Mouse (Mus musculus) common myeloid progenitor, adult 5-6 weeks (primary cell): ENCODE results near the gene Fbxo36. TPM values are rescaled to one million over a fixed set of nuclear protein-coding genes. Genes with fewer than 3 reads are reported as not detected.

Source experiments
- ATAC-seq: replicated peaks from 2 replicates; pipeline ENCODE4 v1.8.0; 2016; ENCODE audit warnings: low read depth, mild to moderate bottlenecking, moderate TSS enrichment, inconsistent platforms; ENCODE audit not compliant: poor library complexity, severe bottlenecking
- total RNA-seq: library from RNA; stranded (forward); fragments of 200-1000, 187-1606 nt; gene quantifications from 2 replicates; pipeline ENCODE4 v1.2.3, GENCODE M21; 2017

The Fbxo36 gene
- 2.5 and 4.5 TPM in 2 replicates for total RNA-seq

GRCm38 (mm10) chr1:84839309-84840017 lies at the start of gene Fbxo36:
Gene Fbxo36 (plus strand): TSS chr1:84839841.
- peak; percentile 86 for ATAC-seq

GRCm38 (mm10) chr1:84791393-84791792 lies 48.2 kb upstream of the Fbxo36 start:
- ATAC-seq, result no peak

DNA sequence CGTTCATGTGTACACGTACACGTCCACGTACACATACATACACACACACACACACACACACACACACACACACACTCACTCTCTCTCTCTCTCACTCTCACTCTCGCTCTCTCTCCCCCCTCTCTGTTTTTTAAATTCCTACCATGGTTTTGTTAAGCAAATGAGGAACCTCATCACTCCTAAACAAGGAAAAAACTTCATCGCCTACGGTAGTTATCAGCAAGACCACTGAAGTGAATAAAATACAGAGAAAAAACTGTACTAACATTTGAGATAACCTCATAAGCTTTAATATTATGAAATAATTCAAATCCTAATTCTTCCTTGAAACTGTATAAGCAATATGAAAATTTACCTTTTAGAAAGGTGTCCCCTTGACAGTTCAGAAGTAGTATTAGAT lies 44.3 kb upstream of the Fbxo36 start:
- no peak for ATAC-seq

GRCm38 (mm10) chr1:84799166-84799565 lies 40.5 kb upstream of the Fbxo36 start:
- ATAC-seq, result peak; percentile 36; the same call in 1 of the 2 replicates

GRCm38 (mm10) chr1:84803788-84804187 lies 35.9 kb upstream of the Fbxo36 start:
- no peak for ATAC-seq

- ATAC-seq, result no peak
These were observed 22.0 kb upstream of the Fbxo36 start for GRCm38 (mm10) chr1:84817596-84817995.

DNA sequence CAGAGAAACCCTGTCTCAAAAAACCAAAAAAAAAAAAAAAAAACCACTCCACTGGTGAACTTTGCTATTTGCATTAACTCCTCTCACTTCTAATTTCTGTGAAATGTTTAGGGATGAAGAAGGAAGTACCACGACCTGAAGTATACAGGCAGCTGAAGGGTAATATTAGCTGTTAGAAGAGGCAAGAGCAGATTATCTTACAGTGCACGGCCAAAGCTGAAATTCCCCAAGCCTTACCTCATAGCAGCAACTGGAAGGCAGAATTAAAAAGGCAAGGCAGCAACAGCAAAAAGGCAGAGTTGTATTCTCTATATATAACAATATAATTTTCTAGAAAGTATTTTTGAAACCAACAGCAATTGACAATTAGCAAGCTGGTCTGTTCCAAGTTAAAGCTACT lies 14.6 kb upstream of the Fbxo36 start:
- ATAC-seq, result no peak

DNA sequence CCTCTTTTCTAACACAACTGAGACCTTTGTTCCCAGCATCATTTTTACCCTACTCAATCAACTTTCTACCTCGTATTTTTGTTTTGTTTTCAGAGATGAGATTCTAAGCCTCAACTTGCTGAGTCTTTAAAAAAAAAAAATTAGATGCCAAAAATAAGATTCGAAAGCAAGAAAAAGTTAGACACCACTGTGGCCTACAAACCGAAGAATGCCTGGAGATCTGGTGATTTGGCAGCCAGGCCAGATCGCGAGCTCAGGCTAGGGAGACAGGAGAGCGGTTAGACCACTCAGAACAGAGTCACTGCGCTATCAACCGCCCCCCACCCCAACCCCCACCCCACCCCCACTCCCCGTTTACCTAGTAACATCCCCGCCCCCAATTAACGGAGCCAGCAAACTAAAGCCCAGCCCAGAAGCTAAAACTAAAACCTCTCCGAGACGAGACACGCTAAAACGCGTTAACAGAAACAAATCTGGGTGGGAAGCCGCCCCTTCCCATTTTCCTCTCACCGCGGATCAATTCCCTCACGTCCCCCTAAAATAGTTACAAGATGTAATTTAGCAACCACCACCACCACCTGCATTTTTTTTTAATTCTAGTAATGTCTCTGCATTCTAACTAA lies 2.0 kb upstream of the Fbxo36 start:
- ATAC-seq, result no peak

DNA sequence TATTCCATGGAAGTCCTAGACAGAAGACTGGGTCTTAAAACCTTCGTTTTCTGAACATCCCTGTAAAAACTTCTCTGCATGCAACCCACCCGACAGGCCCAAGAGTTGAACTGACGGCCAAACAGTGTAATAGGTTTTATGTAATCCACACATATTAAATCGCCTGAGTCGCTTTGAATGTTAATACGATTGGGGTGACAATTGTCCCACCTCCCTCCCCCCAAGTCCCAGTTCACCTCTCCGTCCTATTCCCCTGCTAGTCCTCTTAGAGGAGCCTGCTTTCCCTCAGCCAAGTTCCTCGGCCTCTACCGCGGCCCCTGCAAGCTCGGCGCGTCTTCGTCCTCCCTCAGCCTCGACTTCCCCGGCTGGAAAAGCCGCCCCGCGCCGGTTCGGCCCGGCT lies 1.5 kb upstream of the Fbxo36 start:
- ATAC-seq, result no peak

DNA sequence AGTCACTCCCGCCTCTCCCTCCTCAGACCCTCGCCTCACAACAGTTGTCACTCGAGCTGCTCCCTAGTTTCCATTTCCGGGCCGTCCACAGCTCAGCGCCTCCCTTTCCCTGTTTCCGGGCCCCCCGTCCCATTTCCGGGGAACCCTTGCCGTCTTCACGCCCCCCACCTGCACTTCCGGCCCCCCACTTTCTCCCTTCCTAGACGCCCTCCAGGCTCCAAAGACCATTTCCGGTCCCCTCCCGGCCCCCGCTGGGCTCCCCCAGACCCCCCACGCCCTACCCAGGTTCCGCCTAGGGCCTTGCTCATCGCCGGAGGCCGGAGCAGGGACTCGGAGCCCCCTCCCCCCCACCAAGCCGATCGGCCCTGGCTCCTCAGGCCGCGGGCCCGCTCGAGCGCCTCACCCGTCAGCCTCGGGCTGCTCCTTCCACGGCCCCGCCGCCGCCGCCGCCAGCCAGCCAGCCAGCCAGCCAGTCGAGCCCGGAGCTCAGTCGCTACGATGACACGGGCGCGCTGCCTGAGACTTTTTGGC lies 955 bp upstream of the Fbxo36 start:
- ATAC-seq, result peak; percentile 12; the same call in 1 of the 2 replicates

GRCm38 (mm10) chr1:84840018-84840664 lies 500 bp downstream of the Fbxo36 start, which contains the start of gene Trip12:
Gene Trip12 (minus strand): TSS chr1:84840516.
- ATAC-seq, result peak; percentile 50

DNA sequence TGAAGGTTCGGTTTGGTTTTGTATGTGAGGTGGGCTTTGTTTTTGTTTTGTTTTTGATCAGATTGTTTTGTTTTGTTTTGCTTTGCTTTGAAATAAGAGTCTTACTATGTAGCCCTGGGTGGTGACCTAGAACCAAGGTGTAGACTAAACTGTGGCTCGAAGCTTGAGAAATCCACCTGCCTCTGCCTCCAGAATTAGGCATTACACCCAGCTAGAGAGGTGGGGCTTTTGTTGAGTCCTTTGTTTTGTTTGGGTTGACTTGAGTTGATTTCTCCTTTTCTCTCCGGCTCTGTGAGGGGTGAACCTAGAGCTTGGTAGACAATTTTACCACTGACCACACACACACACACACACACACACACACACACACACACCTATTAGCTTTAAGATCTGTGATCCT lies 1.4 kb downstream of the Fbxo36 start:
- ATAC-seq, result no peak

- ATAC-seq, result no peak
These were observed 3.7 kb downstream of the Fbxo36 start for GRCm38 (mm10) chr1:84843366-84843765.

DNA sequence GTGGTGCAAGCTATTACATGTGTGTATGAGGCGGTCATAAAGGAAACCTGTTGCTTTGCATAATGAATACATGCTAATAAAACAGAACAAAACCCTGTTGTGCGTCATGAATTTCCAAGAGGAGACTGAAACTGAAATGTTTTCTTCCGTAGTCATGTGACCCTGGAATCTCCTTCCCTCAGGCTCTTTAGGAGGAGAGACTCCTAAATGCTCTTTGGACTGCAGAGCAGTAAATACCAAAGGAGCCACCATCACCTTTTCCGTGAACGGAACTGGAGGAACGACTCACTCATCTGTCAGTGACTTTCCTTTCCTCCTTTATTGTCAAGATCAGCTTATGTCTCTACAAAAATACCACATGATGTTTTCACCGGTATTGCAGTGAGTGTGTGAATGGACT lies 8.1 kb downstream of the Fbxo36 start:
- ATAC-seq, result no peak

GRCm38 (mm10) chr1:84848335-84848734 lies 8.7 kb downstream of the Fbxo36 start:
- no peak for ATAC-seq

- ATAC-seq, result no peak
These were observed 9.3 kb downstream of the Fbxo36 start for GRCm38 (mm10) chr1:84848801-84849455.

GRCm38 (mm10) chr1:84849804-84850203 lies 10.2 kb downstream of the Fbxo36 start:
- no peak for ATAC-seq

DNA sequence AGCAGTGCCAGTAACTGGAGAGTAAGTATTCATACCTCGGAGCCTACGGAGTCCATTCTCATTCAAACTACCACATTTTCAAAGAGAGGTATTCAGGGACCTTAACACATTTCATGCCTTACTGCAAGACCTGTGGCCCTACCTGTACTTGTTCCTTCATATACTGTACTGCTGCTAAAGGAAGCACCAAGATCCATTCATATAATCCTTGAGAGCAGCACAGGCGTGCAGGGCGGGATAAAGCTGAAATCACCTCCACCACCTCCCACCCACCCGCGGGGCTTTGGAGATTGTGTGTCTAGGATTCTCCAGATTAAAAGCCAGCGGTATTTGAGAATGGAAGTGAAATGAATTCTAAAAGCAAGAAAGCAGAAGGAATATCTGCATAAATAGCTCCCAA lies 10.8 kb downstream of the Fbxo36 start:
- ATAC-seq, result no peak

- ATAC-seq, result no peak
These were observed 12.0 kb downstream of the Fbxo36 start for GRCm38 (mm10) chr1:84851512-84852235.

- no peak for ATAC-seq
These were observed 14.1 kb downstream of the Fbxo36 start for GRCm38 (mm10) chr1:84853721-84854120.
